Mouse (Mus musculus) midbrain, embryonic 14.5 days (tissue): ENCODE measurements around the gene Il18. TPM values are rescaled to one million over a fixed set of nuclear protein-coding genes. Genes with fewer than 3 reads are reported as not detected.

Experiments
- ATAC-seq: fragments of 200-750 bp; cut with Nextera tagmentation; 2 replicates; pipeline ENCODE4 v1.8.0; 2017; ENCODE audit warnings: moderate number of reproducible peaks, moderate library complexity; ENCODE audit not compliant: low FRiP score, low TSS enrichment
- DNase-seq: peaks from one replicate; pipeline ENCODE4 v3.0.0-alpha.2; 2015
- H3K27ac ChIP-seq: fragments of 300-500 bp; sonication (generic); replicated peaks from 2 replicates; pipeline ENCODE4 v1.5.1; 2014; ENCODE audit warnings: mild to moderate bottlenecking, low read depth, low read length, moderate library complexity
- H3K27me3 ChIP-seq: fragments of 300-500 bp; sonication (generic); 2 replicates; pipeline ENCODE4 v1.6.1; 2014; ENCODE audit warnings: low read length, control low read depth, mixed read lengths; ENCODE audit not compliant: control insufficient read depth, insufficient read depth
- H3K36me3 ChIP-seq: fragments of 300-500 bp; sonication (generic); 2 replicates; pipeline ENCODE4 v1.6.1; 2014; ENCODE audit warnings: low read length, control low read depth; ENCODE audit not compliant: control insufficient read depth, insufficient read depth
- H3K4me1 ChIP-seq: fragments of 300-500 bp; sonication (generic); 2 replicates; pipeline ENCODE4 v1.6.1; 2014; ENCODE audit warnings: mild to moderate bottlenecking, antibody characterized with exemption, low read length, control low read depth; ENCODE audit not compliant: control insufficient read depth, insufficient read depth
- H3K4me2 ChIP-seq: fragments of 300-500 bp; sonication (generic); 2 replicates; pipeline ENCODE4 v1.6.1; 2014; ENCODE audit warnings: mild to moderate bottlenecking, low read length, moderate library complexity
- H3K4me3 ChIP-seq: fragments of 300-500 bp; sonication (generic); replicated peaks from 2 replicates; pipeline ENCODE4 v1.5.1; 2014; ENCODE audit warnings: low read depth, low read length
- H3K9ac ChIP-seq: fragments of 300-500 bp; sonication (generic); replicated peaks from 2 replicates; pipeline ENCODE4 v1.6.1; 2014; ENCODE audit warnings: mild to moderate bottlenecking, low read length, moderate library complexity
- H3K9me3 ChIP-seq: fragments of 300-500 bp; sonication (generic); 2 replicates; pipeline ENCODE4 v1.6.1; 2016; ENCODE audit warnings: low read length, control low read depth, mixed read lengths; ENCODE audit not compliant: control insufficient read depth
- WGBS: fragments of 180-500 bp; shearing (Covaris S2); extraction: QIAGEN DNeasy Blood & Tissue Kit; methylation state at CpG from one replicate; pipeline ENCODE4 v1.1.7; 2014; 5-methylcytosine and 5-hydroxymethylcytosine counted together
- polyA plus RNA-seq: library from polyadenylated mRNA; unstranded; fragments of >200 nt; fragmentation: Nextera tagmentation; extraction: Ambion mirVana; gene quantifications from 2 replicates; pipeline ENCODE4 v1.2.1, GENCODE M21; 2014

Il18 gene
- polyA plus RNA-seq, 1 experiment from 2014 or later, result 21.7 TPM

- no peak overlapping the region for H3K9ac ChIP-seq
- H3K36me3 ChIP-seq, result no peaks in the 10 kb centered on the region
- no peak overlapping the region for H3K27ac ChIP-seq
- no peak overlapping the region for H3K4me2 ChIP-seq
- H3K4me3 ChIP-seq, result no peak overlapping the region
- WGBS, result 73% methylated on average over 7 of the region's 7 CpGs
- DNase-seq, result no peak
- no peaks in the 10 kb centered on the region for H3K4me1 ChIP-seq
- no peaks in the 10 kb centered on the region for H3K27me3 ChIP-seq
- ATAC-seq, result no peak
- no peaks in the 10 kb centered on the region for H3K9me3 ChIP-seq
These were observed 14.5 kb upstream of the Il18 start for GRCm38 (mm10) chr9:50540170-50540569.

DNA sequence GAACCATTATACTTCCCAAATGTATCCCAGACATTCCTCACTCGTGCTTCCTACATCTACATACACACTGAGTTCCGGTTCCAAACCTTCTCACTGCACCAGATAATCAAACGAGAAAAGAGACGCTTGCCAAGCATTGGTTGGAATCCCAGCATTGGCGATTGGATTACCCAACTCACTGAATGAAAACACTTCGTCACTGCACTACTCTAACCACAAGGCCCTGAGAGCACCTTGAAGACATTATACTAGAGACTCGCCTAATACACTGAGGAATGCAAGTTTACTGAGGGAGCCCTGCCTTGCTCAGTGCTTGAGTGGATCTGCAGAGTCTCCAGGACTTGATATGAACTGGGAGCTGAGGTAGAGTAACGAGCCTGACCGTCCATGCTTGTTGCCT lies 12.2 kb upstream of the Il18 start:
- H3K27me3 ChIP-seq, result no peaks in the 10 kb centered on the region
- 81% methylated on average over 9 of the region's 9 CpGs for WGBS
- H3K4me2 ChIP-seq, result no peak overlapping the region
- no peak overlapping the region for H3K4me3 ChIP-seq
- H3K36me3 ChIP-seq, result no peaks in the 10 kb centered on the region
- ATAC-seq (no peak), DNase-seq (no peak)
- H3K27ac ChIP-seq, result no peak overlapping the region
- no peaks in the 10 kb centered on the region for H3K4me1 ChIP-seq
- H3K9ac ChIP-seq, result no peak overlapping the region
- no peaks in the 10 kb centered on the region for H3K9me3 ChIP-seq

GRCm38 (mm10) chr9:50547859-50548478 lies 6.7 kb upstream of the Il18 start:
- Histone ChIP-seq H3K4me2 (no peak overlapping the region), H3K27me3 (no peaks in the 10 kb centered on the region), H3K36me3 (no peaks in the 10 kb centered on the region), H3K9ac (no peak overlapping the region), H3K4me3 (no peak overlapping the region), H3K9me3 (no peaks in the 10 kb centered on the region), H3K27ac (no peak overlapping the region), H3K4me1 (no peaks in the 10 kb centered on the region)
- no peak for DNase-seq
- no peak for ATAC-seq
- 59% methylated on average over 5 of the region's 5 CpGs for WGBS

GRCm38 (mm10) chr9:50548936-50549335 lies 5.7 kb upstream of the Il18 start:
- Histone ChIP-seq H3K4me2 (no peak overlapping the region), H3K4me1 (peaks cover 4% of the 10 kb centered on the region; the same call in 1 of the 2 replicates), H3K27ac (no peak overlapping the region), H3K4me3 (no peak overlapping the region), H3K9ac (no peak overlapping the region), H3K9me3 (no peaks in the 10 kb centered on the region), H3K36me3 (no peaks in the 10 kb centered on the region), H3K27me3 (no peaks in the 10 kb centered on the region)
- DNase-seq, result no peak
- WGBS, result 88% methylated on average over 4 of the region's 4 CpGs
- ATAC-seq, result no peak

DNA sequence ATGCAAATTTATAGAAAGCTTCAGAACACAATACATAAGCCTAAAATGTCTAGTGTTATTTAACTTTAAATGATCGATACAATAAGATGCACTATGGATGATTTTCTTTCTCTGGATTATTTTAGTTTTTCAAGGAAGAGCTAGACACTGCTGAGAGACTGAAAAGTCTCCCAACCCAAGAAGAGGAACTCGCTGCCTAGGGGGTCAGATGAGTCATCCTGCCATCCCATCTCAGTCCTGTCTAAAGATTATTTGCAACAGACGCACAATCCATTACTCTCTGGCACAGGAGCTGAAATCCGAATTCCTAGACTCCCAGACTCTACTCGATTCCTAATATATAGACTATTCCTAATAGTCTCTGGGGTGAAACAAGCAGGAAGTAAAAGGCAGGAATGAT lies 2.4 kb upstream of the Il18 start:
- 90% methylated on average over 5 of the region's 5 CpGs for WGBS
- DNase-seq (no peak), ATAC-seq (no peak)
- H3K9me3 ChIP-seq, result no peaks in the 10 kb centered on the region
- peaks cover 8% of the 10 kb centered on the region for H3K4me1 ChIP-seq
- no peak overlapping the region for H3K4me3 ChIP-seq
- H3K27me3 ChIP-seq, result no peaks in the 10 kb centered on the region
- no peak overlapping the region for H3K4me2 ChIP-seq
- H3K36me3 ChIP-seq, result no peaks in the 10 kb centered on the region
- no peak overlapping the region for H3K27ac ChIP-seq
- H3K9ac ChIP-seq, result no peak overlapping the region

- ATAC-seq, result no peak
- 78% methylated on average over 2 of the region's 2 CpGs for WGBS
- H3K9ac ChIP-seq, result no peak overlapping the region
These were observed 1.1 kb upstream of the Il18 start for GRCm38 (mm10) chr9:50553547-50553946.

DNA sequence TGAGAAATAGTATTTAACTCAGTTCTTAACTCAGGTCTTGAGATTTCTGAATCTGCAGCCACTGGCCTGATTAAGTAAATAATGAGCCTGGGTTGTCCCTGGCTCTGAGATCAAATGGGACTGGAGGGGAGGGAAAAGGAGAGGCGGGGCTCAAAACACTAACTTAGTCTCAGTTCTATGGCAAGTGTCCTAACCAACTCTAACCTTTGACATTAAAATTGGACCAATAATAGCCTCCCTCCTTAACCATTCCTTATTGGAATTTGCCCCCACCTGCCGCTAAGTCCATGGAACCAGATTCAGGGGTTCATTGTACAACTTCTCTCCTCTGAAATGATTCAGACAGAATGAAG lies 443 bp downstream of the Il18 start, which contains the start of gene Bco2:
Gene Bco2 (minus strand): TSS at position 88 of the 353 bp plus-strand sequence.
- H3K27ac ChIP-seq, result peak within 1 kb of the TSS; percentile 91
- H3K4me1 ChIP-seq, result peaks cover 8% of the 10 kb centered on the region
- H3K4me2 ChIP-seq, result peak within 1 kb of the TSS; percentile 50
- H3K9ac ChIP-seq, result peak within 1 kb of the TSS; percentile 42
- WGBS, result 10% methylated on average over 2 of the region's 2 CpGs
- ATAC-seq, result peak; percentile 63; the same call in 1 of the 2 replicates
- no peak for DNase-seq
- no peaks in the 10 kb centered on the region for H3K27me3 ChIP-seq
- H3K9me3 ChIP-seq, result no peaks in the 10 kb centered on the region
- H3K4me3 ChIP-seq, result peak within 1 kb of the TSS; percentile 20
- no peaks in the 10 kb centered on the region for H3K36me3 ChIP-seq

More at GRCm38 (mm10) chr9:50553547-50553946, 1.1 kb upstream of the Il18 start:
- H3K4me3 ChIP-seq, result no peak overlapping the region
- no peaks in the 10 kb centered on the region for H3K36me3 ChIP-seq
- H3K27ac ChIP-seq, result 0 out of 2 replicates have a peak overlapping the region, but pooled peaks have one; percentile 91
- no peaks in the 10 kb centered on the region for H3K9me3 ChIP-seq
- DNase-seq, result no peak
- H3K27me3 ChIP-seq, result no peaks in the 10 kb centered on the region
- peaks cover 8% of the 10 kb centered on the region for H3K4me1 ChIP-seq
- H3K4me2 ChIP-seq, result no peak overlapping the region

DNA sequence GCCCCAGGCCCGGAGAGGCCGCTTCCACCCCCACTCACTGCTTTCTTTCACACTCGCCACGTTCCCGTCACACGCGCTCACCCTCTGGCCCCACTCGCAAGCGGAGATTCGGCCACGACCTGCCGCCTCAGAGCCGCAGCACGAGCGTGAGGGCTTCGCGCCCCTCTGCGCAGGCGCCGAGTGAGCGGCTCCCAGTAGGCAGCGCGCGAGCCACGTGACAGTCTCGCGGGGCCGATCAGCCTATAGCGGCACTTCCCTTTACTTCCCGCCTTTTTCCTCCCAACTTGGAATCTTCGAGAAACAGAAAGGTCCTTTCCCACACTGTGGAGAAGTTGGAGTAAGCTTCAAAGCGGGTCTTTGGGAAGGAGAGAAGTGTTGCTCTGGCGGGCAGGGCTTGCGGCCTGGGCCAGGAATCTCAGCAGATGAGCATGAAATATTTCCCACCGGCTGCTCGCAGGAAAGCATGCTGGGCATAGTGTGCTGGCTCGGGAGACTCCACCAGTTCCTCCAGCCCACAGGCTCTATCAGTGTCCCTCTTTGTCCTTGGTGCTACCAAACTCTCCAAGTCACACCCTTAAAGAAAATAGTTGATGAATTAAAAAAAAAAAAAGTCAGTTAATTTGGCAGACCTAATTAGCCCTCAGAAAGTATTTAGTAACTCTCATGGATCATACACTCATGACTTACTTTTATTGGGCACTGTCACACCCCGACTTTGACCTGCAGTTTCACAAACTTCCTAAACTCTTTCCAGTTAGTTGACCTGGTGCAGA lies 6.7 kb downstream of the Il18 start, which contains the start of gene Tex12:
Gene Tex12 (minus strand): TSS at position 181 of the 773 bp plus-strand sequence.
- no peak for DNase-seq
- Histone ChIP-seq H3K9ac (no peak within 1 kb of the TSS), H3K9me3 (no peaks in the 10 kb centered on the region), H3K27ac (no peak within 1 kb of the TSS), H3K4me3 (no peak within 1 kb of the TSS), H3K4me2 (no peak within 1 kb of the TSS), H3K4me1 (no peaks in the 10 kb centered on the region), H3K36me3 (no peaks in the 10 kb centered on the region), H3K27me3 (no peaks in the 10 kb centered on the region)
- ATAC-seq, result no peak
- 92% methylated on average over 38 of the region's 38 CpGs for WGBS
